21 mouse cellular contexts compared by ENCODE assay signal in the genomic region with DNA sequence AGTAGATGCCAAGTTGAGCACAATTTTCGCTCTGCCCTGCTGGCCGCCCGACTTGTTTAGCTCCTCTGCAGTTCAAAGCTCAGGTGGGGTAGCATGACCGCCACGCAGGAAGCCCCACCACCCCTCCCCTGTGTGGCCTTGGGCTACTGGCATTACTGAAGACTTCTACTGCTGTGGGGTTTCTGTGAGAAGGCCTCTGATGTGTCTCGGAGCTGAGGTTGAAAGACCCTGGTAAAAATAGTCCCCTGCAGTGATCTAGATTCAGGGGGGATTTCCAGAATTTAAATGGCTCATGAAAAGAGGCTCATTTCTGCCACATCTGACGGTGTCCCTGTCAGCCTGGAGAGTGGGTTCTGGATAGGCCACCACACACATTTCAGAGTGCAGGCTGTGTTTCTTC. TPM values are rescaled to one million over a fixed set of nuclear protein-coding genes. Genes with fewer than 3 reads are reported as not detected.
DNase-seq lines count a peak whose midpoint lies in the region; ATAC-seq and TF ChIP-seq lines count a peak whose summit lies in the region.
"Had no signal": no experiment of that assay in that cellular context is flagged by ENCODE, and none has a peak within 500 bp of the region (broad histone marks: within the 10 kb centered on the region; RNA-seq: fewer than 3 reads in every experiment).

No protein-coding gene starts in this region.

- peaks cover 17% of the 10 kb centered on the region for H3K4me1 ChIP-seq in forebrain, embryonic 12.5 days
- H3K4me1 ChIP-seq in forebrain, embryonic 11.5 days (replicated peaks; ENCODE audit: control insufficient read depth, insufficient read depth, low read length) = peaks cover 4% of the 10 kb centered on the region; the same call in 1 of the 2 replicates
- no peaks in the 10 kb centered on the region for H3K4me1 ChIP-seq in cerebellum, adult 2 months (ENCODE audit: control insufficient read depth, insufficient read depth, low read length)

- H3K27ac ChIP-seq in forebrain, embryonic 12.5 days = 0 out of 2 replicates have a peak overlapping the region, but pooled peaks have one; percentile 36
- H3K27ac ChIP-seq in forebrain, embryonic 11.5 days (ENCODE audit: low read depth, low read length) = no peak overlapping the region
- no peak overlapping the region for H3K27ac ChIP-seq in cerebellum, adult 2 months (ENCODE audit: insufficient read depth, low read length)

- no peaks in the 10 kb centered on the region for H3K9me3 ChIP-seq in forebrain, embryonic 12.5 days
- no peaks in the 10 kb centered on the region for H3K9me3 ChIP-seq in forebrain, embryonic 11.5 days (ENCODE audit: control insufficient read depth, low read length)
- H3K9me3 ChIP-seq: G1E; hindbrain, embryonic 13.5 days; megakaryocyte, embryonic 14.5 days had no signal

- no peak overlapping the region for H3K4me3 ChIP-seq in forebrain, embryonic 12.5 days (replicated peaks)
- H3K4me3 ChIP-seq in forebrain, embryonic 11.5 days (ENCODE audit: low read depth, low read length) = no peak overlapping the region
- H3K4me3 ChIP-seq in cerebellum, adult 2 months (replicated peaks; ENCODE audit: insufficient read depth, low read depth, low read length) = no peak overlapping the region
- H3K4me3 ChIP-seq: hindbrain, embryonic 13.5 days; megakaryocyte, embryonic 14.5 days had no signal

- no peak for DNase-seq in forebrain, embryonic 11.5 days (ENCODE audit: low spot score)
- DNase-seq in spleen, postnatal 36 days (ENCODE audit: low spot score in 2 of 2) = peak; percentile 77 to 78
- no peak for DNase-seq in spleen, postnatal 14 days (ENCODE audit: low spot score in 2 of 2)
- DNase-seq in MN1 (ENCODE audit: low spot score) = no peak
- no peak for DNase-seq in urinary bladder, adult 18-20 months (ENCODE audit: low spot score in 2 of 2)
- DNase-seq in cerebellum, adult 2 months = no peak
- DNase-seq: adrenal gland, postnatal 14 days; cerebellum, adult 9-11 months; gastrocnemius, postnatal 25 days; heart, postnatal 10 days; kidney, adult 18-20 months; layer of hippocampus, postnatal 36 days; left cerebral cortex, postnatal 4 days; lung, embryonic 14.5 days had no signal

- no peak overlapping the region for H3K4me2 ChIP-seq in forebrain, embryonic 12.5 days
- H3K4me2 ChIP-seq in forebrain, embryonic 11.5 days (ENCODE audit: low read depth, low read length, severe bottlenecking) = no peak overlapping the region
- H3K4me2 ChIP-seq: hindbrain, embryonic 13.5 days; liver, embryonic 11.5 days; lung, embryonic 14.5 days had no signal

- TF ChIP-seq CTCF in cerebellum, adult 2 months (IDR thresholded peaks at IDR 0.05; ENCODE audit: borderline replicate concordance, insufficient read depth, low read depth, low read length) = no peak

- no peak for ATAC-seq in forebrain, embryonic 12.5 days (ENCODE audit: low FRiP score)
- ATAC-seq in forebrain, embryonic 11.5 days (replicated peaks; ENCODE audit: low FRiP score) = no peak
- ATAC-seq in inflammation-experienced regulatory T-cells, adult 6 months = peak; percentile 63

- 45% methylated on average over 7 of the region's 7 CpGs for WGBS in forebrain, embryonic 12.5 days
- 47% methylated on average over 7 of the region's 7 CpGs for WGBS in forebrain, embryonic 11.5 days
- WGBS in cerebellum, adult 2 months = 88% methylated on average over 7 of the region's 7 CpGs

- H3K27me3 ChIP-seq in forebrain, embryonic 12.5 days = peaks cover 3% of the 10 kb centered on the region; the same call in 1 of the 2 replicates
- no peaks in the 10 kb centered on the region for H3K27me3 ChIP-seq in forebrain, embryonic 11.5 days (ENCODE audit: control insufficient read depth, insufficient read depth, low read length)
- H3K27me3 ChIP-seq in cerebellum, adult 2 months (ENCODE audit: control insufficient read depth, insufficient read depth, low read length) = no peaks in the 10 kb centered on the region; the same call in 1 of the 2 replicates
- H3K27me3 ChIP-seq: hindbrain, embryonic 13.5 days had no signal

- H3K36me3 ChIP-seq in forebrain, embryonic 12.5 days (replicated peaks) = no peaks in the 10 kb centered on the region
- H3K36me3 ChIP-seq in forebrain, embryonic 11.5 days (ENCODE audit: control insufficient read depth, insufficient read depth, low read length) = no peaks in the 10 kb centered on the region
- H3K36me3 ChIP-seq: G1E; hindbrain, embryonic 13.5 days had no signal

- no peak for TF ChIP-seq POLR2A in cerebellum, adult 2 months (IDR thresholded peaks at IDR 0.05; ENCODE audit: borderline replicate concordance, insufficient read depth, low read length)

- H3K9ac ChIP-seq in forebrain, embryonic 12.5 days = no peak overlapping the region
- H3K9ac ChIP-seq in forebrain, embryonic 11.5 days (ENCODE audit: low read length) = no peak overlapping the region
- H3K9ac ChIP-seq: hindbrain, embryonic 13.5 days; lung, embryonic 14.5 days had no signal

RNA-seq across cellular contexts. Expression of a gene that starts 30.1 kb away (rescaled TPM):
- 1.8 and 2.8 TPM in 2 replicates for polyA plus RNA-seq in forebrain, embryonic 12.5 days (2016; fragmentation: Nextera tagmentation; extraction: Ambion mirVana)
- 3.0 and 4.2 TPM in 2 replicates for polyA plus RNA-seq in forebrain, embryonic 11.5 days (2014; fragmentation: Nextera tagmentation; extraction: Ambion mirVana)
- polyA plus RNA-seq in inflammation-experienced regulatory T-cells, adult 6 months (2017; shearing (Covaris generic)) = 10 to 100 TPM; 27.9 to 51.6 (median 43.6) TPM
- polyA plus RNA-seq in cerebellum, adult 2 months (2012; rRNA removed) = 0.08 and 0.16 TPM in 2 replicates

RNA-seq across cellular contexts. Expression of a gene that starts 37.5 kb away (rescaled TPM):
- not detected in 2 replicates for polyA plus RNA-seq in forebrain, embryonic 12.5 days (2016; fragmentation: Nextera tagmentation; extraction: Ambion mirVana)
- not detected in 2 replicates for polyA plus RNA-seq in forebrain, embryonic 11.5 days (2014; fragmentation: Nextera tagmentation; extraction: Ambion mirVana)
- polyA plus RNA-seq in inflammation-experienced regulatory T-cells, adult 6 months (2017; shearing (Covaris generic)) = under 1 TPM in 2 of 3 experiments, not detected in 1; 0.23 to 0.50 TPM
- polyA plus RNA-seq in cerebellum, adult 2 months (2012; rRNA removed) = not detected in 2 replicates
- polyA plus RNA-seq: G1E; hindbrain, embryonic 13.5 days; liver, embryonic 11.5 days; lung, embryonic 14.5 days; stomach, embryonic 14.5 days had no signal

Comparison
In these comparisons a context has a peak if more than half of its experiments do, and no peak if none do; other contexts are left out.
1. DNase-seq: peak in spleen, postnatal 36 days (2 of 2); none in forebrain, embryonic 11.5 days (single experiment), spleen, postnatal 14 days (0 of 2), MN1 (single experiment), urinary bladder, adult 18-20 months (0 of 2) and cerebellum, adult 2 months (0 of 2).